In the genomic region with DNA sequence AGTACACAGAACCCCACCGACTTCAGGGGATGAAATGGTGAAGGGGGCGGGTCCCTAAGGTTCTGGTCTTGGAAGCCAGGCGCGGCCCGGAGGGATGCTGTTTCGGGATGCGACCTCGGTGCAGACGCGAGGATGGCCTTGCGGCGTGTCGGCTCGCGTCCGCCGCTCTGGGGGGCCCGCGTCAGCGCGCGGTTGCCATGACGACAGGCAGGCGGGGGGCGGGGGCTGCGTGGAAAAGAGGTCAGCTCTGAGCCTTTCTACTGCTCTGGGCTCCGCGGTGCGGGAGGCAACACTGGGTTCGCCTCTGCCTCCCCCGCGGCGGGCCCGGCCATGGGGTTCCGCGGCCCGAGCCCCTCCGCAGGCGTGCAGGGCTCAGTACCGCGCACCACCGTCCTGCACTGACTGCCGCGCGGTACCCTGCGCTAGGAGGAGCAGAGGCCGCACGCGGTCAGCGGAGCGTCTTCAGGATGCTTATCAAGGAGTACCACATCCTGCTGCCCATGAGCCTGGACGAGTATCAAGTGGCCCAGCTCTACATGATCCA, we compare ENCODE assay signal across 9 mouse cellular contexts. TPM values are rescaled to one million over a fixed set of nuclear protein-coding genes. Genes with fewer than 3 reads are reported as not detected.
DNase-seq lines count a peak whose midpoint lies in the region; ATAC-seq and TF ChIP-seq lines count a peak whose summit lies in the region.
"Had no signal": no experiment of that assay in that cellular context is flagged by ENCODE, and none has a peak within 500 bp of the region (broad histone marks: within the 10 kb centered on the region; RNA-seq: fewer than 3 reads in every experiment).

No protein-coding gene starts in this region.

- H3K27me3 ChIP-seq in heart, embryonic 16.5 days (ENCODE audit: control insufficient read depth, insufficient read depth, low read length), result peaks cover 20% of the 10 kb centered on the region; the same call in 1 of the 2 replicates
- no peaks in the 10 kb centered on the region for H3K27me3 ChIP-seq in midbrain, embryonic 14.5 days (ENCODE audit: control insufficient read depth, insufficient read depth, low read length)
- H3K27me3 ChIP-seq in stomach, embryonic 16.5 days (ENCODE audit: control insufficient read depth, insufficient read depth, low read length), result 0 out of 2 replicates have a peak, but pooled peaks cover 4% of the 10 kb centered on the region

- intact Hi-C loops in left cerebral cortex, adult 2 months (cut with DNase I), result loop anchor here (5.0 kb wide), 1 partner anchor 207 kb away; a partner anchor contains a TSS
- intact Hi-C loops in gastrocnemius, postnatal 36 days (cut with DNase I), result no loop called here

- H3K36me3 ChIP-seq in heart, embryonic 16.5 days (ENCODE audit: control insufficient read depth, insufficient read depth), result peaks cover 2% of the 10 kb centered on the region; the same call in 1 of the 2 replicates
- H3K36me3 ChIP-seq in midbrain, embryonic 14.5 days (ENCODE audit: control insufficient read depth, insufficient read depth, low read length), result peaks cover 26% of the 10 kb centered on the region
- H3K36me3 ChIP-seq in stomach, embryonic 16.5 days (ENCODE audit: control insufficient read depth, insufficient read depth, low read length), result no peaks in the 10 kb centered on the region

- H3K9ac ChIP-seq in heart, embryonic 16.5 days (ENCODE audit: low read length), result peak overlapping the region; percentile 78
- H3K9ac ChIP-seq in midbrain, embryonic 14.5 days (replicated peaks; ENCODE audit: low read length), result peak overlapping the region; percentile 71
- H3K9ac ChIP-seq in stomach, embryonic 16.5 days (ENCODE audit: low read length), result peak overlapping the region; percentile 68

- H3K27ac ChIP-seq in heart, embryonic 16.5 days (ENCODE audit: low read length), result no peak overlapping the region
- peak overlapping the region; percentile 86 for H3K27ac ChIP-seq in left cerebral cortex, adult 2 months
- H3K27ac ChIP-seq in midbrain, embryonic 14.5 days (replicated peaks; ENCODE audit: low read depth, low read length), result peak overlapping the region; percentile 70
- H3K27ac ChIP-seq in stomach, embryonic 16.5 days (ENCODE audit: low read length), result no peak overlapping the region

- DNase-seq in A20 (ENCODE audit: low read depth, low spot score) (peak; percentile 76), ES-CJ7 (ENCODE audit: low read depth, low spot score) (peak; percentile 46)
- DNase-seq in cerebellum, postnatal 25 days, result peak; percentile 89 to 92
- peak; percentile 73 to 80 for DNase-seq in left cerebral cortex, adult 2 months (ENCODE audit: extremely low spot score in 1 of 2, low spot score in 2 of 2)
- peak; percentile 82 for DNase-seq in midbrain, embryonic 14.5 days
- no peak for DNase-seq in gastrocnemius, postnatal 36 days

- TF ChIP-seq CTCF in left cerebral cortex, adult 2 months (IDR thresholded peaks at IDR 0.05), result no peak

- peaks cover 32% of the 10 kb centered on the region for H3K4me1 ChIP-seq in heart, embryonic 16.5 days (ENCODE audit: control insufficient read depth, insufficient read depth, low read length)
- H3K4me1 ChIP-seq in midbrain, embryonic 14.5 days (ENCODE audit: control insufficient read depth, insufficient read depth, low read length), result peaks cover 39% of the 10 kb centered on the region
- peaks cover 41% of the 10 kb centered on the region for H3K4me1 ChIP-seq in stomach, embryonic 16.5 days (ENCODE audit: control insufficient read depth, insufficient read depth, low read length)

- no peak for ATAC-seq in heart, embryonic 16.5 days (replicated peaks; ENCODE audit: extremely low read depth, insufficient read depth, low FRiP score)
- no peak for ATAC-seq in midbrain, embryonic 14.5 days (ENCODE audit: low FRiP score, low TSS enrichment)
- no peak for ATAC-seq in stomach, embryonic 16.5 days (ENCODE audit: insufficient read depth, low FRiP score)

- peak overlapping the region; percentile 92 for H3K4me2 ChIP-seq in heart, embryonic 16.5 days (ENCODE audit: low read depth, low read length)
- H3K4me2 ChIP-seq in midbrain, embryonic 14.5 days (ENCODE audit: low read length), result peak overlapping the region; percentile 86
- H3K4me2 ChIP-seq in stomach, embryonic 16.5 days (ENCODE audit: low read depth, low read length), result peak overlapping the region; percentile 86

- H3K4me3 ChIP-seq in heart, embryonic 16.5 days (ENCODE audit: low read length), result peak overlapping the region; percentile 71
- peak overlapping the region; percentile 72 for H3K4me3 ChIP-seq in left cerebral cortex, adult 2 months
- peak overlapping the region; percentile 54 for H3K4me3 ChIP-seq in midbrain, embryonic 14.5 days (replicated peaks; ENCODE audit: low read depth, low read length)
- H3K4me3 ChIP-seq in stomach, embryonic 16.5 days (replicated peaks; ENCODE audit: low read length), result peak overlapping the region; percentile 57

- no peaks in the 10 kb centered on the region for H3K9me3 ChIP-seq in heart, embryonic 16.5 days (replicated peaks; ENCODE audit: control insufficient read depth, low read length)
- no peaks in the 10 kb centered on the region for H3K9me3 ChIP-seq in midbrain, embryonic 14.5 days (ENCODE audit: control insufficient read depth, low read length)
- H3K9me3 ChIP-seq in stomach, embryonic 16.5 days (replicated peaks; ENCODE audit: control insufficient read depth, low read length), result no peaks in the 10 kb centered on the region

- WGBS in heart, embryonic 16.5 days, result under 1% methylated on average over 50 of the region's 52 CpGs
- WGBS in midbrain, embryonic 14.5 days, result under 1% methylated on average over 52 of the region's 52 CpGs
- 3% methylated on average over 52 of the region's 52 CpGs for WGBS in stomach, embryonic 16.5 days

RNA-seq across cellular contexts. Expression of a gene that starts 1.0 kb away (rescaled TPM):
- polyA plus RNA-seq in heart, embryonic 16.5 days (2015; fragmentation: Nextera tagmentation; extraction: Ambion mirVana), result 27.7 and 29.4 TPM in 2 replicates
- 100 to 1,000 TPM; 217 to 229 TPM for total RNA-seq in left cerebral cortex, adult 2 months (2021)
- polyA plus RNA-seq in midbrain, embryonic 14.5 days (2014; fragmentation: Nextera tagmentation; extraction: Ambion mirVana), result 72.8 and 89.0 TPM in 2 replicates
- 13.8 and 14.9 TPM in 2 replicates for polyA plus RNA-seq in stomach, embryonic 16.5 days (2015; fragmentation: Nextera tagmentation; extraction: Ambion mirVana)
- 1 to 10 TPM; 3.8 to 4.0 TPM for total RNA-seq in gastrocnemius, postnatal 36 days (2021)

RNA-seq across cellular contexts. Expression of a gene that starts 3.8 kb away (rescaled TPM):
- 86.0 and 86.2 TPM in 2 replicates for polyA plus RNA-seq in heart, embryonic 16.5 days (2015; fragmentation: Nextera tagmentation; extraction: Ambion mirVana)
- total RNA-seq in left cerebral cortex, adult 2 months (2021), result 10 to 100 TPM; 28.4 to 32.5 TPM
- 83.4 and 87.0 TPM in 2 replicates for polyA plus RNA-seq in midbrain, embryonic 14.5 days (2014; fragmentation: Nextera tagmentation; extraction: Ambion mirVana)
- polyA plus RNA-seq in stomach, embryonic 16.5 days (2015; fragmentation: Nextera tagmentation; extraction: Ambion mirVana), result 115 and 128 TPM in 2 replicates
- 10 to 100 TPM; 20.0 to 22.3 TPM for total RNA-seq in gastrocnemius, postnatal 36 days (2021)

RNA-seq across cellular contexts. Expression of a gene that starts 19.4 kb away (rescaled TPM):
- polyA plus RNA-seq in heart, embryonic 16.5 days (2015; fragmentation: Nextera tagmentation; extraction: Ambion mirVana), result not detected in 2 replicates
- total RNA-seq in left cerebral cortex, adult 2 months (2021), result not detected
- polyA plus RNA-seq in midbrain, embryonic 14.5 days (2014; fragmentation: Nextera tagmentation; extraction: Ambion mirVana), result not detected in 2 replicates
- polyA plus RNA-seq in stomach, embryonic 16.5 days (2015; fragmentation: Nextera tagmentation; extraction: Ambion mirVana), result 2.9 and 4.2 TPM in 2 replicates
- not detected for total RNA-seq in gastrocnemius, postnatal 36 days (2021)
- polyA plus RNA-seq: frontal cortex, adult 2 months had no signal

RNA-seq across cellular contexts. Expression of a gene that starts 24.9 kb away (rescaled TPM):
- polyA plus RNA-seq in heart, embryonic 16.5 days (2015; fragmentation: Nextera tagmentation; extraction: Ambion mirVana), result 87.5 and 88.6 TPM in 2 replicates
- total RNA-seq in left cerebral cortex, adult 2 months (2021), result 100 to 1,000 TPM; 118 to 125 TPM
- 84.3 and 98.0 TPM in 2 replicates for polyA plus RNA-seq in midbrain, embryonic 14.5 days (2014; fragmentation: Nextera tagmentation; extraction: Ambion mirVana)
- 86.9 and 90.8 TPM in 2 replicates for polyA plus RNA-seq in stomach, embryonic 16.5 days (2015; fragmentation: Nextera tagmentation; extraction: Ambion mirVana)
- 10 to 100 TPM; 58.2 to 68.0 TPM for total RNA-seq in gastrocnemius, postnatal 36 days (2021)

RNA-seq across cellular contexts. Expression of a gene that starts 38.8 kb away (rescaled TPM):
- polyA plus RNA-seq in heart, embryonic 16.5 days (2015; fragmentation: Nextera tagmentation; extraction: Ambion mirVana), result not detected in 2 replicates
- total RNA-seq in left cerebral cortex, adult 2 months (2021), result not detected
- not detected in 2 replicates for polyA plus RNA-seq in midbrain, embryonic 14.5 days (2014; fragmentation: Nextera tagmentation; extraction: Ambion mirVana)
- polyA plus RNA-seq in stomach, embryonic 16.5 days (2015; fragmentation: Nextera tagmentation; extraction: Ambion mirVana), result not detected in 2 replicates
- not detected for total RNA-seq in gastrocnemius, postnatal 36 days (2021)

Comparison
In these comparisons a context has a peak if more than half of its experiments do, and no peak if none do; other contexts are left out.
1. DNase-seq: peak in A20 (single experiment), ES-CJ7 (single experiment), cerebellum, postnatal 25 days (2 of 2), left cerebral cortex, adult 2 months (2 of 2) and midbrain, embryonic 14.5 days (single experiment); none in gastrocnemius, postnatal 36 days (0 of 2).
2. H3K27ac ChIP-seq: peak in left cerebral cortex, adult 2 months (single experiment) and midbrain, embryonic 14.5 days (single experiment); none in heart, embryonic 16.5 days (single experiment) and stomach, embryonic 16.5 days (single experiment).
3. Peak in every context shown above with its lines, with median percentiles within 50 percentile points of each other: H3K4me2 ChIP-seq, H3K4me3 ChIP-seq and H3K9ac ChIP-seq.